Mouse (Mus musculus) embryonic facial prominence, embryonic 11.5 days (tissue): ENCODE results near the gene Pld5. TPM values are rescaled to one million over a fixed set of nuclear protein-coding genes. Genes with fewer than 3 reads are reported as not detected.

Experiments used
- ATAC-seq: fragments of 200-750 bp; cut with Nextera tagmentation; replicated peaks from 2 replicates; pipeline ENCODE4 v1.8.0; 2017; ENCODE audit warnings: low read depth; ENCODE audit not compliant: insufficient number of reproducible peaks, low FRiP score, low TSS enrichment
- DNase-seq: peaks from one replicate; pipeline ENCODE4 v3.0.0-alpha.2; 2015; ENCODE audit warnings: low spot score
- H3K27ac ChIP-seq: fragments of 300-500 bp; sonication (generic); replicated peaks from 2 replicates; pipeline ENCODE4 v1.5.1; 2014; ENCODE audit warnings: mild to moderate bottlenecking, low read depth, low read length, control low read depth
- H3K27me3 ChIP-seq: fragments of 300-500 bp; sonication (generic); 2 replicates; pipeline ENCODE4 v1.6.1; 2014; ENCODE audit warnings: mild to moderate bottlenecking, low read length, moderate library complexity, mixed read lengths; ENCODE audit not compliant: control insufficient read depth, insufficient read depth
- H3K36me3 ChIP-seq: fragments of 300-500 bp; sonication (generic); replicated peaks from 2 replicates; pipeline ENCODE4 v1.6.1; 2014; ENCODE audit warnings: low read depth, mild to moderate bottlenecking, low read length, moderate library complexity, mixed read lengths; ENCODE audit not compliant: control insufficient read depth, insufficient read depth
- H3K4me1 ChIP-seq: fragments of 300-500 bp; sonication (generic); 2 replicates; pipeline ENCODE4 v1.6.1; 2014; ENCODE audit warnings: low read length, mixed read lengths; ENCODE audit not compliant: control insufficient read depth, insufficient read depth
- H3K4me2 ChIP-seq: fragments of 300-500 bp; sonication (generic); 2 replicates; pipeline ENCODE4 v1.6.1; 2014; ENCODE audit warnings: low read depth, mild to moderate bottlenecking, control low read depth, low read length, moderate library complexity
- H3K4me3 ChIP-seq: fragments of 300-500 bp; sonication (generic); 2 replicates; pipeline ENCODE4 v1.5.1; 2014; ENCODE audit warnings: low read depth, low read length, control low read depth
- H3K9ac ChIP-seq: fragments of 300-500 bp; sonication (generic); replicated peaks from 2 replicates; pipeline ENCODE4 v1.6.1; 2014; ENCODE audit warnings: mild to moderate bottlenecking, control low read depth, low read length
- H3K9me3 ChIP-seq: fragments of 300-500 bp; sonication (generic); replicated peaks from 2 replicates; pipeline ENCODE4 v1.6.1; 2016; ENCODE audit warnings: mild to moderate bottlenecking, low read length, inconsistent platforms, mixed read lengths; ENCODE audit not compliant: control insufficient read depth
- WGBS: fragments of 180-500 bp; shearing (Covaris S2); extraction: QIAGEN DNeasy Blood & Tissue Kit; methylation state at CpG from one replicate; pipeline ENCODE4 v1.1.7; 2014; 5-methylcytosine and 5-hydroxymethylcytosine counted together
- polyA plus RNA-seq: library from polyadenylated mRNA; unstranded; fragments of >200 nt; fragmentation: Nextera tagmentation; extraction: Ambion mirVana; gene quantifications from 2 replicates; pipeline ENCODE4 v1.2.1, GENCODE M21; 2014

The Pld5 gene
- polyA plus RNA-seq, 1 experiment from 2014 or later = 0.29 TPM

- Histone ChIP-seq H3K9me3 (no peaks in the 10 kb centered on the region), H3K36me3 (no peaks in the 10 kb centered on the region), H3K27ac (no peak overlapping the region), H3K9ac (no peak overlapping the region), H3K27me3 (no peaks in the 10 kb centered on the region), H3K4me2 (no peak overlapping the region), H3K4me3 (no peak overlapping the region), H3K4me1 (no peaks in the 10 kb centered on the region)
- DNase-seq = no peak
- 86% methylated on average over 10 of the region's 10 CpGs for WGBS
- ATAC-seq = no peak
These were observed 51.3 kb downstream of the Pld5 start for GRCm38 (mm10) chr1:176223794-176224193.

GRCm38 (mm10) chr1:176223196-176223595 is 51.9 kb downstream of the Pld5 start:
- no peak for ATAC-seq

GRCm38 (mm10) chr1:176218217-176218616 is 56.9 kb downstream of the Pld5 start:
- H3K9ac ChIP-seq = no peak overlapping the region
- no peak overlapping the region for H3K4me3 ChIP-seq
- DNase-seq (no peak), ATAC-seq (no peak)
- no peaks in the 10 kb centered on the region for H3K36me3 ChIP-seq
- no peaks in the 10 kb centered on the region for H3K27me3 ChIP-seq
- WGBS = 80% methylated on average over 5 of the region's 5 CpGs
- H3K4me1 ChIP-seq = no peaks in the 10 kb centered on the region; the same call in 1 of the 2 replicates
- H3K27ac ChIP-seq = no peak overlapping the region
- H3K9me3 ChIP-seq = no peaks in the 10 kb centered on the region
- H3K4me2 ChIP-seq = no peak overlapping the region

More at GRCm38 (mm10) chr1:176223196-176223595, 51.9 kb downstream of the Pld5 start:
- Histone ChIP-seq H3K27ac (no peak overlapping the region), H3K9me3 (no peaks in the 10 kb centered on the region), H3K4me1 (no peaks in the 10 kb centered on the region), H3K27me3 (no peaks in the 10 kb centered on the region), H3K36me3 (no peaks in the 10 kb centered on the region), H3K4me2 (no peak overlapping the region), H3K4me3 (no peak overlapping the region), H3K9ac (no peak overlapping the region)
- WGBS = 9% methylated on average over 12 of the region's 12 CpGs
- DNase-seq = peak; percentile 79

GRCm38 (mm10) chr1:176213645-176214221 is 61.4 kb downstream of the Pld5 start:
- Histone ChIP-seq H3K4me2 (no peak overlapping the region; the same call in 1 of the 2 replicates), H3K4me1 (no peaks in the 10 kb centered on the region; the same call in 1 of the 2 replicates), H3K27me3 (no peaks in the 10 kb centered on the region), H3K9me3 (no peaks in the 10 kb centered on the region), H3K27ac (no peak overlapping the region; the same call in 1 of the 2 replicates), H3K9ac (no peak overlapping the region), H3K4me3 (no peak overlapping the region), H3K36me3 (no peaks in the 10 kb centered on the region)
- ATAC-seq (peak; percentile 72), DNase-seq (peak; percentile 41)
- 47% methylated on average over 17 of the region's 17 CpGs for WGBS

GRCm38 (mm10) chr1:176212922-176213644 is 62.0 kb downstream of the Pld5 start:
- WGBS = 65% methylated on average over 9 of the region's 9 CpGs
- Histone ChIP-seq H3K27me3 (no peaks in the 10 kb centered on the region), H3K9me3 (no peaks in the 10 kb centered on the region), H3K27ac (no peak overlapping the region), H3K36me3 (no peaks in the 10 kb centered on the region), H3K4me3 (no peak overlapping the region), H3K4me1 (no peaks in the 10 kb centered on the region; the same call in 1 of the 2 replicates), H3K4me2 (no peak overlapping the region), H3K9ac (no peak overlapping the region)
- ATAC-seq = 0 out of 2 replicates have a peak, but pooled peaks have one; percentile 36
- no peak for DNase-seq

GRCm38 (mm10) chr1:176210803-176211202 is 64.3 kb downstream of the Pld5 start:
- Histone ChIP-seq H3K9me3 (no peaks in the 10 kb centered on the region), H3K36me3 (no peaks in the 10 kb centered on the region), H3K27ac (no peak overlapping the region), H3K9ac (no peak overlapping the region), H3K4me2 (no peak overlapping the region), H3K4me1 (no peaks in the 10 kb centered on the region; the same call in 1 of the 2 replicates), H3K27me3 (no peaks in the 10 kb centered on the region), H3K4me3 (no peak overlapping the region)
- ATAC-seq (no peak), DNase-seq (no peak)
- WGBS = 100% methylated on average over 1 of the region's 1 CpGs

- Histone ChIP-seq H3K4me3 (no peak overlapping the region), H3K27ac (no peak overlapping the region), H3K27me3 (no peaks in the 10 kb centered on the region), H3K4me2 (no peak overlapping the region), H3K9me3 (no peaks in the 10 kb centered on the region), H3K4me1 (no peaks in the 10 kb centered on the region), H3K36me3 (no peaks in the 10 kb centered on the region), H3K9ac (no peak overlapping the region)
- no peak for ATAC-seq
- DNase-seq = no peak
- 85% methylated on average over 2 of the region's 2 CpGs for WGBS
These were observed 67.1 kb downstream of the Pld5 start for GRCm38 (mm10) chr1:176208014-176208413.

- DNase-seq = no peak
- Histone ChIP-seq H3K36me3 (no peaks in the 10 kb centered on the region), H3K27me3 (no peaks in the 10 kb centered on the region), H3K4me3 (no peak overlapping the region), H3K4me1 (no peaks in the 10 kb centered on the region), H3K27ac (no peak overlapping the region), H3K9ac (no peak overlapping the region), H3K4me2 (no peak overlapping the region), H3K9me3 (no peaks in the 10 kb centered on the region)
- 83% methylated on average over 3 of the region's 3 CpGs for WGBS
- no peak for ATAC-seq
These were observed 72.8 kb downstream of the Pld5 start for GRCm38 (mm10) chr1:176202360-176202759.
